Mouse (Mus musculus): ENCODE results near the gene Elp4. TPM values are rescaled to one million over a fixed set of nuclear protein-coding genes. Genes with fewer than 3 reads are reported as not detected.

The Elp4 gene
- total RNA-seq, 2 experiments from 2014 or later, result 22.8 to 25.1 TPM

DNA sequence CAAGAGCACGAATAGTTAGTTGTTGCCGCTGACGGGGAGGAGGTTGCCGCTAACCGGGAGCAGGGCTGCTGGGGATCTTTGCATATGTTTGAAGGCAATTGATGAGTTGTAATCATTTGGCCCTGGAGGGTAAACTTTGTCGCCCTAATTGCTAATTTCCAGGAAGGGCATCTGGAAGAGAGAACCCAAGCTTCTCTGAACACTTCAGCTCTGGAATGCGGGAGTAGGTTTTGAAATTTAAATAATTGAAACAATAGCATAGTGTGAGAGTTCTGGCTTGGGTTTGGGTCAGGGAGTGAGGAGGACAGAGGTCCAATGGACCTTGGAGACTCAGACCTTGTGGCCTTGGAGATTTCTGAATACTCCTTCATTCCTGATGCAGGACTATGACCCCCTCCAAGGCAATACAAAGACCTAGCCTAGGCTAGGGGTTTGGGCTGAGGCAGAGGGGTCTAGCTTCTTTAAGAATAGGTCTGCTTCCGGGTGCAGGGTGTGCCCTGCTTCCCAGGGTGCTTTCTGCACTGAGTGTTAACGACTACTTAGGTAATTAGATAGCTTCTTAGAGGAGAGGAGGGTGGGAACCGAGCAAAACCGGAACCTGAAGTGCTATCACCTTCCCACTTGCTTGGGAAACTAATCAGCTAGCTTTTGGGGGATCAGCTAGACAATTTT, 226.8 kb downstream of the Elp4 start:
- intact Hi-C loops (cut with DNase I), result loop anchor here (5.0 to 10.0 kb wide), 3 partner anchors 343 to 550 kb away; partner anchors contain the start of gene Wt1
- no peak for DNase-seq (ENCODE audit: extremely low spot score in 1 of 2, low spot score in 2 of 2)

GRCm38 (mm10) chr2:105676909-105677433, 227.4 kb downstream of the Elp4 start:
- intact Hi-C loops (cut with DNase I), result loop anchor here (5.0 to 10.0 kb wide), 3 partner anchors 342 to 550 kb away; partner anchors contain the start of gene Wt1
- no peak for DNase-seq (ENCODE audit: extremely low spot score in 1 of 2, low spot score in 2 of 2)

GRCm38 (mm10) chr2:105676080-105676908, 228.1 kb downstream of the Elp4 start:
- DNase-seq (ENCODE audit: extremely low spot score in 1 of 2, low spot score in 2 of 2), result peak in 1 of 2 experiments; percentile 43
- intact Hi-C loops (cut with DNase I), result loop anchor here (5.0 to 10.0 kb wide), 3 partner anchors 341 to 549 kb away; partner anchors contain the start of gene Wt1

DNA sequence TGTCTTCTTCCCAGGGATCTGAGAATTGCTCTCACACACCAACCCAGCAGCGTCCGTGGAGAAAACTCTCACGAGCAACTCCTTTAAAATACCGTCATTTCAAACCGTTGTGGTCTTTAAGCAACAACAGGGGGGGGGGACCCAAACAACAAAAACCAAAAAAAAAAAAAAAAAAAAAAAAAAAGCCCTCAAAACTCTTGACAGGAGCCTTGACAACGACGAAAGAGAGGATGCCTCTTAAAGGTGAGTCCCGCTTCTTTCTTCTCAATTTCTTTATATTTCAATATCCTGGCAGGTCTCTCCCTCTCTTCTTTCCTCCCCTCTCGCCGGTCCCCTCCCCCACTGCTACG, 228.7 kb downstream of the Elp4 start:
- intact Hi-C loops (cut with DNase I), result loop anchor here (5.0 to 10.0 kb wide), 3 partner anchors 341 to 548 kb away; partner anchors contain the start of gene Wt1
- DNase-seq (ENCODE audit: extremely low spot score in 1 of 2, low spot score in 2 of 2), result no peak

GRCm38 (mm10) chr2:105674875-105675729, 229.3 kb downstream of the Elp4 start:
- DNase-seq (ENCODE audit: extremely low spot score in 1 of 2, low spot score in 2 of 2), result peak; percentile 82 to 86
- intact Hi-C loops (cut with DNase I), result loop anchor here (5.0 to 10.0 kb wide), 3 partner anchors 340 to 548 kb away; partner anchors contain the start of gene Wt1

DNA sequence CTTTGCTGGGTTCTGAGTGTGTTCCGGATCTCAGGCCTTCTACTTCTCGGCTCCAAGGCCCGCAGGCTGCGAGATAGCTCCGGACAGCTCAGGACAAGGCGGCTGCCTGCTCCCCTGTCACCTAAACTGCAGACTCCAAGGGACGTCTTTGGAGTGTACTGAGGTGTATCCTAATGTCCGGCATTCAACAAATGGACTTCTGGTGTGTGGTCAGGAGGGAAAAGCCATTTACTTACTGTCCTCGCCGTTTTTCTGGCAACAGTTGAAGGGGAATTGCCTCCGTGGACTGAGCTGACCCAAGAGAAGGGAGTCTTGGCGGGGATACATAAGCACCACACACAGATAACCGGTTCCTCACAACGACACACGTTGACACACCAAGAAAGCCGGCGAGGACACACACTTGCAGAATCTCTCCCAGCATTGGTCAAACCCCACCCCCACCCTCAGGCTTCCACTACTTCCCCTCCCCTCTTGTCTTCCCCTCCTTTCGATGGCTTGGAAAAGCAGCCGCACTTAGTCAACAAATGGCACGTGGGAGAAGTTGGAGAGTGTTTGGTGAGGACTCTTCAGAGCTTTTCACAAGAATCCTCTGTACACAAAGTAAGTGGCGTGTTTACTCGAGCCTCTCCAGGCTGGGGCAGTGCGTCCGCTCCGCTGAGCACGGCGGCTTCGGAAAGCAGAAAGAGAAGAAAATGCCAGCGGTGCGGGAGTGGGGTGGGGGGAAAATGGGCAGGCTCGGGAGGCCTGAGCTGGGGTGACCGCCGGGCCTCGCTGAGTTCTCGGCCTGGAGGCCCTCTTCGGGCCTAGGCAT, 230.1 kb downstream of the Elp4 start:
- no peak for DNase-seq (ENCODE audit: extremely low spot score in 1 of 2, low spot score in 2 of 2)
- intact Hi-C loops (cut with DNase I), result loop anchor here (10.0 kb wide), 2 partner anchors 339 to 411 kb away; no protein-coding TSS in a partner anchor

GRCm38 (mm10) chr2:105673631-105674060, 230.7 kb downstream of the Elp4 start:
- intact Hi-C loops (cut with DNase I), result loop anchor here (10.0 kb wide), 2 partner anchors 339 to 411 kb away; no protein-coding TSS in a partner anchor
- DNase-seq (ENCODE audit: extremely low spot score in 1 of 2, low spot score in 2 of 2), result peak in 1 of 2 experiments; percentile 55

DNA sequence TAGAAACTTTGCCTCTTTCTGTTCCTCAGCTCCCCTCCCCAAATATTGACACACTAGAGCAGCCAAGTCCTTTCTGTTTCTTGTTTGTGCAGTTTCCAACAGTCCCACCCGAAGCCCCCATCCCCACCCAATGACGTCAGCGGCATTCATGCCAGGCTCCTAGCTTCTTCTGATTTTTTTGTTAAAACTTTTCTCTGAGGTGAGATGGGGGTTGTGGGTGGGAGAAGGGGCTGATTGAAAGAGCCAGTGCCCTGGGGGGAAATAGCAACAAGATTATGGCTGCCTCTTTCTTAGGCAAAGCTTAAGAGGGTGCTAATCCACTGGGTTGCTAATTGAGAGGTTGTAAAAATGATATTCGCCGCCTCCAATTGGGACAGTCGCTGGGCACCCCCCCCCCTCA, 231.3 kb downstream of the Elp4 start:
- intact Hi-C loops (cut with DNase I), result loop anchor here (10.0 kb wide), 2 partner anchors 338 to 412 kb away; no protein-coding TSS in a partner anchor
- DNase-seq (ENCODE audit: extremely low spot score in 1 of 2, low spot score in 2 of 2), result no peak

- no peak for DNase-seq (ENCODE audit: extremely low spot score in 1 of 2, low spot score in 2 of 2)
- intact Hi-C loops (cut with DNase I), result loop anchor here (10.0 kb wide), 2 partner anchors 338 to 412 kb away; no protein-coding TSS in a partner anchor
These were observed 231.8 kb downstream of the Elp4 start for GRCm38 (mm10) chr2:105672596-105672960.

DNA sequence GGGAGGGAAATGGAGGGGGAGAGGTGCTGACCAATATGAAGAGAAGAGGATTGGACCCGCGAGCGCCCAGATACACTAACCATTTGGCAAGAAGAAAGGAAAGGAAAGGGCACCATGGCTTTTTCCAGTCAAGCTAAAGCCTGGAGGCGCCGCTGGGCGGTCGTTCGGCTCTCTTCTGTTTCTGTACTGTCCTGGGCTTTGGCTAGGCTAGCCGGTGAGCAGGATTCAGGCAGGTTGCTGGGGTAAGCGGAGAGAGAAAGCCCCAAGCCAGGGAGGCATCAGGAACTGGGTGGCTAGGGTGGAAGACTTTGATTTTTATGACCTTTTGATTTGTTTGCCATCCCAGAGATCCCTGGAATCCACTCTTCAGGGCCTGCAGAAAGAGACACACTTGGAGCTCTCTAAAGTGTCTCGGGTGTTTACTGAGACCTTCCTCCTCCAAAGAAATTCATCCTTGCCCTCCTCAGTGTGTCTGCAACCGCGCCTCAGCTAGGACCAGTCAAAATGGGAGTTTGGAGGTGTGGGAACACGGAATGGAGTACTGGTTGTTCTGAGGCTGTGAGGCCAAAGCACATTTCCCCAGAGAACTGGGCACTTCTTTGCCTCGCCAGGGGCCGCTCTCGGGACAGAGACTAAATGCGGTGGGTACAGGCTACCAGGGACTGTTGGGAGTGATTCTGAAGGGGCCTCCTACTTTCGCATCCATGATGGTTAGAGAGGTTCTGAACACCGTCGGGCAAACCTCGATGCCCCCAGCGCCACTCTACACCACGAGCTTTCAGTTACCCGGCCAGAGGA, 232.4 kb downstream of the Elp4 start:
- intact Hi-C loops (cut with DNase I), result loop anchor here (10.0 kb wide), 2 partner anchors 337 to 413 kb away; no protein-coding TSS in a partner anchor

DNA sequence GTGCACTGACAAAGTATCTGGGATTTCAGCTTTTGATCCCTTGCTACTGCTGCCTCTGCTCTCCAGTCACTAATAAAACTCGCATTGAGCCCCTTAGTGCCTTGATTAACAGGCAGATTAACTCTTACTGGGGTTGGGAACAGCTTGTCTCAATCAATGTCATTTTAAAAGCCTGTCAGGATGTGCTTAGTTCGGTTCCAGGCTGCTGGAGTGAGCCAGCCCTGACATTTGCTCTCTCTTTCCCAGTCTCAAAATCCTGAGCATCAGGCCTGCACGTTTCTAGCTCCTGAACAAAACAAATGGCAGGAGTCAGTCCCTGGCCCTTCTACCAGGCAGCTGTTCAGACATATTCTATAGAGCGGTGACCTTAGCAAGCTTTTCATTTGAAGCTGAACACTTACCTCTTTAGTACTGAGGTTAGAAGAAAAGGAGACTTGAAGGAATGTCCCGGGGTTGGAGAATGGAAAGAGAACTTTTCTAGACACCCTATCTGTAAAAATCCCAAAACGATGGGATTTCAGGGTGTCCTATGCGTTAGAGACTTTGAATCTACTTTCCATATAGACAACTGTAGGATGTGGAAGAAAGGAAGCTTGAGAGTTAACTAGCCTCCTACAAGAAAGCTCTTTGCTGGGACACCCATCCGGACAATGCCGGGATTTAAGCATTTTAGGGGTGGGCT, 233.1 kb downstream of the Elp4 start:
- DNase-seq (ENCODE audit: extremely low spot score in 1 of 2, low spot score in 2 of 2), result no peak
- intact Hi-C loops (cut with DNase I), result loop anchor here (10.0 kb wide), 2 partner anchors 336 to 414 kb away; no protein-coding TSS in a partner anchor

More for the DNA sequence above, 232.4 kb downstream of the Elp4 start:
- no peak for DNase-seq (ENCODE audit: extremely low spot score in 1 of 2, low spot score in 2 of 2)

- intact Hi-C loops (cut with DNase I), result loop anchor here (10.0 kb wide), 2 partner anchors 336 to 414 kb away; no protein-coding TSS in a partner anchor
- no peak for DNase-seq (ENCODE audit: extremely low spot score in 1 of 2, low spot score in 2 of 2)
These were observed 233.7 kb downstream of the Elp4 start for GRCm38 (mm10) chr2:105670731-105671095.

DNA sequence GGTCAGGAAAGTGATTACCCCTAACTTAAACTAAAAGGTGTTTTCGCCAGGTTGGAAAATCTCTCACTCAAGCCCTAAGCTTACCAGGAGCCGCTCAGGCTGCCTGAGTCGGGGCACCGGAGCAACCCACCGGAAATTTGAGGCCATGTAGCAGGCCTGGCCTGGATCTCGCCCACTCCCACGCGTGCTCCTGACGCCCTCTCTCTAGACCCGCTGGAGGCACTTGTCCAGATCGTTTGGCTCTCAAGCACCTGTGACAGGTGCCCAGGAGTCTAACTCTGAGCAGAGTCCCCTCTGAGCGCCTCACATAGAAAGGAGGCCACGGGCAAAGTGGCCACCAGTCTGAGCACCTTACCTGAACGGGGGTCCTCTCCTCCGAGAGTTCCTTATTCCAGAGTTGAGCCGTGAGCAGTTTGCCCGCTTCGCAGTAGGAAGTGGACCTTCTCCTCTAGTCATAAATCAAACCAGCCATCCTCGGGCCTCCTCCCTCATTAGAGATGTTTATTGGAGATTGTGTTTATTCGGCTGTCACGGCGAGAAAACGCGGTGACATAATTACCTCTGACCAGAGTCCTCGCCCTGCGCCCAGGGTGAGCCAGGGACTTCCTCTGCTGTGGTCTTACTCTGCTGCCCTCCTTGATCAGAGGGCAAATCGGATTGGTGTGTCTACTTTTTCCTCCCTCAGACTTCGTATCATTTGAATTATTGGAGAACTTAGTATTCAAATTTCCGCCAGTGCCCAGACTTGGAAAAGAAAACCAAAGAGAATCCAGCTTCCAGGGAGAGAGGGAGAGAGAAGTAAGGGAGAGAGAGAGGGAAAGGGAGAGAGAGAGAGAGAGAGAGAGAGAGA, 234.3 kb downstream of the Elp4 start:
- intact Hi-C loops (cut with DNase I), result loop anchor here (10.0 kb wide), 2 partner anchors 335 to 415 kb away; no protein-coding TSS in a partner anchor
- no peak for DNase-seq (ENCODE audit: extremely low spot score in 1 of 2, low spot score in 2 of 2)

GRCm38 (mm10) chr2:105669371-105669861, 234.9 kb downstream of the Elp4 start:
- intact Hi-C loops (cut with DNase I), result no loop called here
- DNase-seq (ENCODE audit: extremely low spot score in 1 of 2, low spot score in 2 of 2), result no peak

Measured in left cerebral cortex, postnatal 10 days (tissue).